Mouse (Mus musculus) lung, postnatal 0 days (tissue): Measurements from ENCODE around the gene Lrrfip2. TPM values are rescaled to one million over a fixed set of nuclear protein-coding genes. Genes with fewer than 3 reads are reported as not detected.

Source experiments
- ATAC-seq: fragments of 200-750 bp; cut with Nextera tagmentation; 2 replicates; pipeline ENCODE4 v1.8.0; 2017; ENCODE audit warnings: moderate library complexity
- DNase-seq: peaks from one replicate; pipeline ENCODE4 v3.0.0-alpha.2; 2016; ENCODE audit warnings: low spot score
- H3K27ac ChIP-seq: fragments of 300-500 bp; sonication (generic); 2 replicates; pipeline ENCODE4 v1.5.1; 2014; ENCODE audit warnings: antibody characterized with exemption, mild to moderate bottlenecking, low read length, mixed read lengths
- H3K27me3 ChIP-seq: fragments of 300-500 bp; sonication (generic); replicated peaks from 2 replicates; pipeline ENCODE4 v1.6.1; 2014; ENCODE audit warnings: low read length, mixed read lengths; ENCODE audit not compliant: insufficient read depth
- H3K36me3 ChIP-seq: fragments of 300-500 bp; sonication (generic); 2 replicates; pipeline ENCODE4 v1.6.1; 2014; ENCODE audit warnings: low read length, mixed read lengths; ENCODE audit not compliant: insufficient read depth
- H3K4me1 ChIP-seq: fragments of 300-500 bp; sonication (generic); 2 replicates; pipeline ENCODE4 v1.6.1; 2014; ENCODE audit warnings: antibody characterized with exemption, low read depth, low read length, mixed read lengths; ENCODE audit not compliant: insufficient read depth
- H3K4me2 ChIP-seq: fragments of 300-500 bp; sonication (generic); replicated peaks from 2 replicates; pipeline ENCODE4 v1.6.1; 2014; ENCODE audit warnings: low read depth, mild to moderate bottlenecking, low read length, moderate library complexity, mixed read lengths
- H3K4me3 ChIP-seq: fragments of 300-500 bp; sonication (generic); 2 replicates; pipeline ENCODE4 v1.5.1; 2014; ENCODE audit warnings: low read depth, low read length
- H3K9ac ChIP-seq: fragments of 300-500 bp; sonication (generic); replicated peaks from 2 replicates; pipeline ENCODE4 v1.6.1; 2014; ENCODE audit warnings: low read depth, mild to moderate bottlenecking
- H3K9me3 ChIP-seq: fragments of 300-500 bp; sonication (generic); 2 replicates; pipeline ENCODE4 v1.6.1; 2016; ENCODE audit warnings: low read length, mixed read lengths
- CTCF ChIP-seq: IDR thresholded peaks from 2 replicates; pipeline ENCODE4 v1.5.1; 2016; ENCODE audit warnings: antibody characterized with exemption, mild to moderate bottlenecking
- EP300 ChIP-seq: IDR thresholded peaks from 2 replicates; pipeline ENCODE4 v1.6.1; 2016; ENCODE audit warnings: antibody characterized with exemption, mild to moderate bottlenecking, control low read depth
- WGBS: fragments of 180-500 bp; shearing (Covaris S2); extraction: QIAGEN DNeasy Blood & Tissue Kit; methylation state at CpG from one replicate; pipeline ENCODE4 v1.1.7; 2014; 5-methylcytosine and 5-hydroxymethylcytosine counted together
- polyA plus RNA-seq: library from polyadenylated mRNA; unstranded; fragments of >200 nt; fragmentation: Nextera tagmentation; extraction: Ambion mirVana; gene quantifications from 2 replicates; pipeline ENCODE4 v1.2.1, GENCODE M21; 2015

The Lrrfip2 gene
- polyA plus RNA-seq, 1 experiment from 2014 or later: 54.2 TPM

DNA sequence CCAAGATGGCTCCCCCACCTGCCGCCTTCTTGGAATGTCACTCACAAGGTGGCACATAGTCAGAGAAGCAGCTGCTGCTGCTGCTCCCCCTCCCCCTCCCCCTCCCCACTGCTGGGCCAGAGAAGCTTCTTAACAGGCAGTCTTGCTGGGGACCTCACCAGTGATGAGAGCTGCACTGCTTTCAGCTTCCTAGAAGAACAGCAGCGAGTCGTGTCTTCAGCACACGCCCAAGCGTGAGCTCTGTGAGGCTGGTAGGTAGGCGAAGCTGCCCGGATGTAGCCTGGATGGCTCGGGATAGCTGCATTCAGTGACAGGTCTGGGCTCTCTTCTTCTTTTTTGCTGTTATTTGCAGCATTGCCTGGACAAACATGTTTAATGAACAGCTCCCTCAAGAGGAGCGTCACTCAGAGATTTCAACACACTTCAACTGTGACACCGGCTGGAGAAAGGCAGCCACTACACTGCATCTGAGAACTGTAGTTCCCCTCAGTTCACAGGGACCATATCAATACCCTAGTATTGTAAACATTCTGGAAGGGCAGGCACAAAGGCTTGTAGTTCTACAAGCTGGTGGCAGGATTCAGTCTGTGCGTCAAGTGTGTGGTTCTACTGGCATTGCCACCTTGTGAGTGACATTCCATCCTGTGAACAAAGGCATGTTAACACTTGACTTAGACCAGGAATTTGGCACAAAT lies 38.5 kb downstream of the Lrrfip2 start:
- H3K4me1 ChIP-seq: no peaks in the 10 kb centered on the region
- ATAC-seq (peak; percentile 96), DNase-seq (peak; percentile 89)
- H3K9ac ChIP-seq: no peak overlapping the region
- H3K36me3 ChIP-seq: no peaks in the 10 kb centered on the region
- H3K4me2 ChIP-seq: peak overlapping the region; percentile 17; the same call in 1 of the 2 replicates
- no peak overlapping the region for H3K4me3 ChIP-seq
- WGBS: 46% methylated on average over 11 of the region's 11 CpGs
- TF ChIP-seq CTCF (peak; percentile 54), EP300 (peak; percentile 88)
- H3K27ac ChIP-seq: peak overlapping the region; percentile 71
- H3K27me3 ChIP-seq: no peaks in the 10 kb centered on the region
- H3K9me3 ChIP-seq: no peaks in the 10 kb centered on the region

DNA sequence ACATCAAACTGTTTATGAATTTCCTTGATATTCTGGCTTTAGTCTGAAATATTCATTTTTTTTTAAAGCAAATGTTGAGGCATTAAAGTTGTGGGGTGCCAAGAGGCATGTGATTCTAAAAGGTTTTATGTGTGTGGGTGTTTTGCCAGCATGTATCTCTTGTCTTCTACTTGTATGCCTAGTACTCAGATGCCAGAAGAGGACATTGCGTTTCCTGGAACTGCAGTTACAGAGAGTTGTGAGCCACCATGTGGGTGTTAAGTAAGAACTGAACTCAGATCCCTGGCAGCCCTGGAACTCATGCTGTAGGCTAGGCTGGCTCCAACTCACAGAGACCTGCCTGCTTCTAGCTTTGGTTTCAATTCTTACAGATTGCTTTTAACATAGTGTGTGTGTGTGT lies 42.2 kb downstream of the Lrrfip2 start:
- H3K9ac ChIP-seq: no peak overlapping the region
- no peak overlapping the region for H3K4me2 ChIP-seq
- H3K4me1 ChIP-seq: no peaks in the 10 kb centered on the region
- DNase-seq (no peak), ATAC-seq (no peak)
- H3K27me3 ChIP-seq: no peaks in the 10 kb centered on the region
- WGBS: 77% methylated on average over 1 of the region's 1 CpGs
- no peak overlapping the region for H3K27ac ChIP-seq
- no peaks in the 10 kb centered on the region for H3K9me3 ChIP-seq
- no peak for TF ChIP-seq CTCF
- no peak for TF ChIP-seq EP300
- no peak overlapping the region for H3K4me3 ChIP-seq
- no peaks in the 10 kb centered on the region for H3K36me3 ChIP-seq

DNA sequence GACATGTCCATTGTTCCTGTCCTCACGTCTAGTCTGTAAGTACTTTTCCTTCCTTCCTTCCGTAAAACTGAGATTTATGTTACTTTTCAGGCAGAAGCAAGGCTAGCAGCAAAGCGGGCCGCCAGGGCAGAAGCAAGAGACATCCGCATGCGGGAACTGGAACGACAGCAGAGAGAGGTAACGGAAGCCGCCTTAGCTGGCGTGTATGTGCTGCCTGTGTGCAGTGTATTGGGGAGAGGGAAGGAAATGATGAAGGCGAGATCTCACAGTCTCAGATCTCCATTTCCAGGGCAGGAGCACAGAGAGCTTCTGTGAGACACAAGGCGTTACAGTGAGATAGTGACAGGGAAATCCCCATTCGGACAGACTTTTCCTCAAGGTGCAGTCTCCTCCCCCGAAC lies 43.8 kb downstream of the Lrrfip2 start:
- TF ChIP-seq EP300 (no peak), CTCF (no peak)
- 76% methylated on average over 14 of the region's 14 CpGs for WGBS

DNA sequence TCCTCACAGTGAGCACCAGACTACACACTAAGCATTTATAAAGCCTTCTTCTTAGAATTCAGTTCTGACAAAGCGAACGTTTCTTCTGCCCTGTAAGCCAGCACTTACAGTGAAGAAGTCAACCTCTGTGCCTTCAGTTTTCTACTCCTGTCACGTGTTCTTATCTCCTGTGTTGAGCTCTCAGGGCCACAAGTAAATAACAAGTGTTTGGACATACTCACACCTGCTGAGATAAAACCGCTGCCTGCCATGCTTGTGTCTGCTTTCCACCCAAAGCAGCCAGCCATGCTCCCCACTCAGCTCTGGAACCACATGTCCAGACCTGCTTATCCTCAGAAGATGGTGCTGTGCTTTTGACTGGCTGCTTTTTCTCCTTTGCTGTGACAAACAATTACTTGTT lies 49.2 kb downstream of the Lrrfip2 start:
- no peak overlapping the region for H3K4me3 ChIP-seq
- no peaks in the 10 kb centered on the region for H3K9me3 ChIP-seq
- H3K4me1 ChIP-seq: no peaks in the 10 kb centered on the region
- 36% methylated on average over 4 of the region's 4 CpGs for WGBS
- TF ChIP-seq CTCF (no peak), EP300 (no peak)
- H3K27me3 ChIP-seq: no peaks in the 10 kb centered on the region
- ATAC-seq (no peak), DNase-seq (no peak)
- no peak overlapping the region for H3K9ac ChIP-seq
- no peak overlapping the region for H3K27ac ChIP-seq
- H3K36me3 ChIP-seq: no peaks in the 10 kb centered on the region
- H3K4me2 ChIP-seq: no peak overlapping the region

More for the DNA sequence above, 43.8 kb downstream of the Lrrfip2 start:
- no peaks in the 10 kb centered on the region for H3K27me3 ChIP-seq
- H3K9ac ChIP-seq: no peak overlapping the region
- H3K4me1 ChIP-seq: no peaks in the 10 kb centered on the region
- no peaks in the 10 kb centered on the region for H3K9me3 ChIP-seq
- no peak overlapping the region for H3K4me3 ChIP-seq
- no peaks in the 10 kb centered on the region for H3K36me3 ChIP-seq
- no peak for DNase-seq
- no peak for ATAC-seq
- H3K4me2 ChIP-seq: no peak overlapping the region
- no peak overlapping the region for H3K27ac ChIP-seq

DNA sequence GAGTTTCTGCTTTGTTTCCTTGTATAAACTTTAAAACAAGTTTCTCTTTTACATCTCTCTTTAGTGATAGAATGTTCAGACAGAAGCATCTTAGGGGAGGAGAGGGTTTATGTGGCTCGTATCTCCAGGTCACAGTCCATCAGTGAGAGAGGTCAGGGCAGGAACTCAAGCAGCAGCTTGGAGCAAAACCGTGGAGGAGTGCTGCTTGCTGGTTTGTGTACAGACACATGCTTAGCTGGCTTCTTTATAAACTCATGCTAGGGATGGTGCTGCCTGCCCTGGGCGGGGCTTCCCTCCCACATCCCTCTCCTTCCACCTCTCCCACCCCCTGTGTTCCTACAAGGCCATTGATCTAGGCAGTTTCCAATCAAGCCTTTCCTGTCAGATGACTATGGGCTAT lies 53.0 kb downstream of the Lrrfip2 start:
- no peak for DNase-seq
- H3K4me3 ChIP-seq: no peak overlapping the region
- no peak overlapping the region for H3K4me2 ChIP-seq
- no peak overlapping the region for H3K9ac ChIP-seq
- 25% methylated on average over 3 of the region's 3 CpGs for WGBS
- no peaks in the 10 kb centered on the region; the same call in 1 of the 2 replicates for H3K4me1 ChIP-seq
- no peaks in the 10 kb centered on the region for H3K9me3 ChIP-seq
- no peak overlapping the region for H3K27ac ChIP-seq
- H3K36me3 ChIP-seq: no peaks in the 10 kb centered on the region
- H3K27me3 ChIP-seq: no peaks in the 10 kb centered on the region
- no peak for ATAC-seq
- TF ChIP-seq CTCF: no peak
- no peak for TF ChIP-seq EP300

DNA sequence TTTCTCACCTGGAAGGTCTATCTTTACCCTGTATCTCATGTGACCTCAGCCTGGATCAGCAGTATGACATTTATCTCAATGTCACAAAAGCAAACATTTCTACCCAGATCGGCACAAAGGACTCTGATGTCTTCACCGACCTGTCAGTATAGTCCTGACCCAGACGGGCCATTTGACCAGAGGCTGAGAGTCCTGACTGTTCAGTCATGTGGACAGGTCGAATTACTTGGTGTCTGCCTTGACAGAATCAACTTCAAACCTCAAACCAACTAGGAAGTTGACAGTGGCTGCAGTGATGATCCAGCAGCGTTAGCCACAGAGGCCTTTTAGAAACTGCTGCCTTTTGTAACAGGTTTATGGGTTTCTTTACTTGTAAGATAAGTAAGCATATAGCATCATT lies 56.7 kb downstream of the Lrrfip2 start:
- ATAC-seq (no peak), DNase-seq (no peak)
- Histone ChIP-seq H3K4me2 (no peak overlapping the region), H3K9me3 (no peaks in the 10 kb centered on the region), H3K4me3 (no peak overlapping the region), H3K27me3 (no peaks in the 10 kb centered on the region), H3K4me1 (no peaks in the 10 kb centered on the region; the same call in 1 of the 2 replicates), H3K27ac (no peak overlapping the region), H3K36me3 (no peaks in the 10 kb centered on the region), H3K9ac (no peak overlapping the region)
- TF ChIP-seq EP300: no peak
- 29% methylated on average over 5 of the region's 5 CpGs for WGBS
